Mouse (Mus musculus): ENCODE results near the gene Cirbp.
"Not testable (repeated sequence)": the region's sequence is repeated elsewhere in the genome, so short reads cannot be mapped to it uniquely, and the experiment has no call there.

The Cirbp gene

GRCm38 (mm10) chr10:80163721-80164120, 2.1 kb upstream of the Cirbp start:
- DNase-seq (ENCODE audit: low spot score) = no peak

GRCm38 (mm10) chr10:80164161-80164997, 1.4 kb upstream of the Cirbp start:
- DNase-seq (ENCODE audit: low spot score) = no peak

- DNase-seq (ENCODE audit: low spot score) = peak; percentile 85
Observed at GRCm38 (mm10) chr10:80164998-80165344, 814 bp upstream of the Cirbp start.

- DNase-seq (ENCODE audit: low spot score) = not testable (repeated sequence)
Observed at GRCm38 (mm10) chr10:80166136-80166535, 351 bp downstream of the Cirbp start.

GRCm38 (mm10) chr10:80167460-80168037, 1.8 kb downstream of the Cirbp start:
- DNase-seq (ENCODE audit: low spot score) = peak; percentile 94

GRCm38 (mm10) chr10:80168038-80168661, 2.4 kb downstream of the Cirbp start:
- DNase-seq (ENCODE audit: low spot score) = peak; percentile 84

- DNase-seq (ENCODE audit: low spot score) = no peak
Observed at GRCm38 (mm10) chr10:80169070-80169469, 3.3 kb downstream of the Cirbp start.

- no peak for DNase-seq (ENCODE audit: low spot score)
Observed at GRCm38 (mm10) chr10:80169651-80170050, 3.9 kb downstream of the Cirbp start.

- DNase-seq (ENCODE audit: low spot score) = no peak
Observed at GRCm38 (mm10) chr10:80170052-80170451, 4.3 kb downstream of the Cirbp start.

GRCm38 (mm10) chr10:80170601-80171021, 4.8 kb downstream of the Cirbp start:
- DNase-seq (ENCODE audit: low spot score) = no peak

- no peak for DNase-seq (ENCODE audit: low spot score)
Observed at GRCm38 (mm10) chr10:80171252-80171651, 5.5 kb downstream of the Cirbp start.

GRCm38 (mm10) chr10:80171760-80172526, 6.2 kb downstream of the Cirbp start:
- no peak for DNase-seq (ENCODE audit: low spot score)

- peak; percentile 55 for DNase-seq (ENCODE audit: low spot score)
Observed at GRCm38 (mm10) chr10:80172527-80173292, 6.9 kb downstream of the Cirbp start, which contains the start of gene 1600002K03Rik. Gene 1600002K03Rik, plus strand, starts transcription at chr10:80172944.

GRCm38 (mm10) chr10:80173358-80173757, 7.6 kb downstream of the Cirbp start:
- no peak for DNase-seq (ENCODE audit: low spot score)

- no peak for DNase-seq (ENCODE audit: low spot score)
Observed at GRCm38 (mm10) chr10:80173955-80174640, 8.3 kb downstream of the Cirbp start.

GRCm38 (mm10) chr10:80174705-80175104, 8.9 kb downstream of the Cirbp start:
- no peak for DNase-seq (ENCODE audit: low spot score)

- DNase-seq (ENCODE audit: low spot score) = no peak
Observed at GRCm38 (mm10) chr10:80175536-80176269, 9.9 kb downstream of the Cirbp start.

GRCm38 (mm10) chr10:80176270-80176834, 10.6 kb downstream of the Cirbp start:
- no peak for DNase-seq (ENCODE audit: low spot score)

- DNase-seq (ENCODE audit: low spot score) = no peak
Observed at GRCm38 (mm10) chr10:80177441-80178279, 11.9 kb downstream of the Cirbp start.

Measured in urinary bladder, postnatal 10 days (tissue).